Mouse (Mus musculus) liver, embryonic 14.5 days (tissue): ENCODE results near the gene Rcor3.

Experiments used
- CTCF ChIP-seq: IDR thresholded peaks from 2 replicates; pipeline ENCODE4 v1.5.1; 2016; ENCODE audit warnings: antibody characterized with exemption, low read depth, control low read depth
- EP300 ChIP-seq: IDR thresholded peaks from 2 replicates; pipeline ENCODE4 v1.6.1; 2016; ENCODE audit warnings: antibody characterized with exemption, low read depth

DNA sequence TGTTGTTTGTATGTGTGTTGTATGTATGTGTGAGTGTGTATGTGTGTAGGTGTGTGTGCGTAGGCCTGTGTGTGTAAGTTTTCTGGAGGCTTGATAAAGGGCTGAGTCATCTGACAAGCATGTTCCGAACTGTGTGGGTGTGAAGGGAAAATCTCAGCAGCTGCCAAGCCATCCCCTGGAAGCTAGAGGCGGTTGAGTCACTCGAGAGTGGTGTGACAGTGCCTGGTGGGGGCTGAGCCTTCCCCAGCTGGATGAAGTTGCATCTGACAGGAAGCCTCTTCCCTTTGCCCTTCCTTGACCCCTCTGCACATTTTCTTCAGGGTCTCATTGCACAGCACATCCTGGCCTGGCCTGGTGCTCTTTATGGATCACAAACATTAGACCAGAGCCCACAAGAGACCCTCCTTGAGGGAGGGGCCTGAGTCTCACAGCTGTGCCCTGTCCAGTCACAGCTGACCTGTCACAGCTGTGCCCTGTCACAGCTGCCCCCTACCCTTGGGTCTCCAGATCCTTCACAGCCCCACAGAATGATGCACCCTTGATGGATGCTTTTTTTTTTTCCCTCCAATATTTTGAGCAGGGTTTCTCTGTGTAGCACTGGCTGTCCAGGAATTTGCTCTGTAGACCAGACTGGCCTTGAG lies 76.1 kb downstream of the Rcor3 start:
- no peak for TF ChIP-seq CTCF
- TF ChIP-seq EP300, result no peak
